Mouse (Mus musculus) bone marrow macrophage, adult 2 months (primary cell): ENCODE data around the gene Coro7.
"Not testable (repeated sequence)": the region's sequence is repeated elsewhere in the genome, so short reads cannot be mapped to it uniquely, and the experiment has no call there.

Experiments used
- CTCF ChIP-seq: IDR thresholded peaks from 2 replicates; pipeline ENCODE4 v1.5.1; 2012; ENCODE audit warnings: low read depth, mild to moderate bottlenecking, low read length, moderate library complexity
- POLR2A ChIP-seq: IDR thresholded peaks from 2 replicates; pipeline ENCODE4 v1.6.1; 2012; ENCODE audit warnings: mild to moderate bottlenecking, low read depth, low read length, borderline replicate concordance

DNA sequence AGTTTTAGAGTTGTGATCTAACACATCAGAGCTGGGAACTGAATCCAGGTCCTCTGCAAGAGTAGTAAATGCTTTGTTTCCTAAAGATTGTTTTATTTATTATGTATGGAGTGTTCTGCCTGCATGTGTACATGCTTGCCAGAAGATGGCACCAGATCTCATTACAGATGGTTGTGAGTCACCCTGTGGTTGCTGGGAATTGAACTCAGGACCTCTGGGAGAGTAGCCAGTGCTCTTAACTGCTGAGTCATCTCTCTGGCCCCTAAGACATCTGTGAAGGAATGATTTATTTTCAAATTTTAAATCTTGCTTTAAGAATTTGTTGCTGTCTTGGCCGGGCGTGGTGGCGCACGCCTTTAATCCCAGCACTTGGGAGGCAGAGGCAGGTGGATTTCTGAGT is 9.8 kb upstream of the Coro7 start:
- TF ChIP-seq CTCF, POLR2A: not testable (repeated sequence)
